Mouse (Mus musculus): Measurements from ENCODE around the gene Fchsd2. TPM values are rescaled to one million over a fixed set of nuclear protein-coding genes. Genes with fewer than 3 reads are reported as not detected.

Gene Fchsd2
- polyA plus RNA-seq, 1 experiment from 2014 or later: 28.5 TPM

DNA sequence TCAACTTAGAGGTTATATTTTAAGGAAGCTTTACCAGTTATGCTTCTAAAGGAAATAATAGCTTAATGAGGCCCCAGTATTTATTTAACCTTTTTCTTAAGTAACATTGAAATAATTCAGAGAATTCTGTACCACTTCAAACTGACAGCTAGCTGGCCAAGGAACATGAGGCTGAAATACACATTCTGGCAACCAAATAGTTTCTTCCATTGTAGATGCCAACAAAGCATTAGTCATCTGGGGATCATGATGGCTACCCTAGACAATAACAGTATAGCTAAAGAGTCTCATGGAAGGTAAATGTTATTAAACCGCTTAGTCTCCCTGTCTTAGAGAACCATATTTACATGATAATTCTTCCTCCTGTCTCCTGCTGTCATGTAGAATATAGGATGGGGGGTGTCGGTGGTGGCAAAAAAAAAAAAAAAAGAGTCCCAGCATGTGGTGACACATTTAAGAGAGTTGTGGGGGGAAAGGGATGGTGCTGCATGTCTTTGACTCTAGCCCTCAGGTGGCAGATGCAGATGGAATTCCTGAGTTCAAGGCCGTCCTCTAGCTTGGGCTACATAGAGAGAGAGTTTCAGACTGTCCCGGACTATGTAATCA is 169.4 kb downstream of the Fchsd2 start:
- Histone ChIP-seq H3K9ac (ENCODE audit: low read length) (no peak overlapping the region), H3K36me3 (ENCODE audit: control insufficient read depth, insufficient read depth, low read length) (no peaks in the 10 kb centered on the region), H3K4me1 (ENCODE audit: control insufficient read depth, insufficient read depth, low read length) (no peaks in the 10 kb centered on the region), H3K4me3 (ENCODE audit: low read depth, low read length) (no peak overlapping the region), H3K9me3 (ENCODE audit: control insufficient read depth, low read length) (no peaks in the 10 kb centered on the region), H3K4me2 (ENCODE audit: low read depth) (no peak overlapping the region), H3K27me3 (ENCODE audit: control insufficient read depth, insufficient read depth, low read length) (no peaks in the 10 kb centered on the region), H3K27ac (ENCODE audit: low read depth, low read length) (no peak overlapping the region)
- 80% methylated on average over 4 of the region's 4 CpGs for WGBS
- DNase-seq (ENCODE audit: low spot score) (no peak), ATAC-seq (ENCODE audit: insufficient read depth, low FRiP score, low TSS enrichment) (no peak)

DNA sequence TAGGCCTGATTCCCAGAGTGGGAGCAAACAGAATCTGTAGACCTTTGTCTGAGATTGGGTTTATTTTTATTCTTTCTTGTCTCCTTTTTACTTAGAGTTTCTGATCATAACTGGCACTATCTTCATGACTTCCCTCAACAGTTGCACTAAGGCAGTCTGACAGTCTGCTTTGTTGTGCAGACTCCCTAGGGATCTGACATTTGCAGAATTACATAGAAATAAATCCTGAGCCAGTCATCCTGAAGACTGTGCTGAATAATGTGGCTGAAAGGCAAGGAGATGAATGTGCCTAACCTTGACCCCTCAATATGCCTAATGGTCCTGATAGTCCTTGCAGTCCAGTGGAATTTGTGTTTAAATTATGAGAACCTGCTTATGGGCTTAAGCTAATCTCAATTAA is 170.8 kb downstream of the Fchsd2 start:
- Histone ChIP-seq H3K9ac (ENCODE audit: low read length) (no peak overlapping the region), H3K27ac (ENCODE audit: low read depth, low read length) (no peak overlapping the region), H3K4me2 (ENCODE audit: low read depth) (no peak overlapping the region), H3K4me3 (ENCODE audit: low read depth, low read length) (no peak overlapping the region), H3K36me3 (ENCODE audit: control insufficient read depth, insufficient read depth, low read length) (no peaks in the 10 kb centered on the region), H3K27me3 (ENCODE audit: control insufficient read depth, insufficient read depth, low read length) (no peaks in the 10 kb centered on the region), H3K4me1 (ENCODE audit: control insufficient read depth, insufficient read depth, low read length) (no peaks in the 10 kb centered on the region), H3K9me3 (ENCODE audit: control insufficient read depth, low read length) (no peaks in the 10 kb centered on the region)
- no peak for DNase-seq (ENCODE audit: low spot score)
- ATAC-seq (ENCODE audit: insufficient read depth, low FRiP score, low TSS enrichment): no peak

DNA sequence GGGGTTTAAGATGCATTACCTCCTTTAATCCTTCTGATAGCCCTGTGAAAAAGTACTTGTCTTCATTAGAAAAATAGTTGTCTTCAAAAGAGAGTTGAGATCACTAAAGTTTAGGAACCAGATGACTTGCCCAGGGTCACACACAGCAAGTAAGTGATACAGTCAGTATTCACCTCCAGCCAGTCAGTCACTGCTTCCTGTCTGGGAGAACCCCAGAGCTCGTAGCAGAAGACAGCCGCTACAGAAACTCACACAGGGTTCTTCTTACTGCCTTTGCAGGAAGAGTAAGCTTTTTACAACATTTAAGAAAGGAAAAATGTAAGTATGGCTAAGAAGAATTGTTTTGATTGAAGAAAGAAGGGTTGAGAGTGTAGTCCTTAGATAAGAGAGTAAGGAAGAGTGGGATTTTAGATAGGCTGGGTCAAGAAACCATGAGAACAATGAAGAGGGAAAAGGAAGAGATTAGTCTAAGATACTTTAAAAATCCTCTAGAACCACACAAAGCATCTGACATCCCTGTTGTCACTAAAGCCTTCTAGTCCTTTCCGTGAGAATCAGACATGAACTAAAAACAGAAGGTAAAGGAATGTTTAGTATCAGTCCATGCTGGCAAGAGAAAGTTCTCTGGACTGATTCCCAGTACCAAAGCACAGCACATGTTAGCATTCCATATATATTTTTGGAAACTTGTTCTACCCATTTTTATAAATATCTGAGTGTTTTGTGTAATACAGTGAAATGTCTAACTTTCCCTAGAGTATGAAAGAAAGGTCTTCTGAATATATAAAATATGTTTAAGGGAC is 175.0 kb downstream of the Fchsd2 start:
- ATAC-seq (ENCODE audit: insufficient read depth, low FRiP score, low TSS enrichment) (no peak), DNase-seq (ENCODE audit: low spot score) (no peak)
- Histone ChIP-seq H3K36me3 (ENCODE audit: control insufficient read depth, insufficient read depth, low read length) (peaks cover 2% of the 10 kb centered on the region; the same call in 1 of the 2 replicates), H3K4me2 (ENCODE audit: low read depth) (no peak overlapping the region), H3K27me3 (ENCODE audit: control insufficient read depth, insufficient read depth, low read length) (no peaks in the 10 kb centered on the region), H3K27ac (ENCODE audit: low read depth, low read length) (no peak overlapping the region), H3K4me3 (ENCODE audit: low read depth, low read length) (no peak overlapping the region), H3K9ac (ENCODE audit: low read length) (no peak overlapping the region), H3K4me1 (ENCODE audit: control insufficient read depth, insufficient read depth, low read length) (no peaks in the 10 kb centered on the region), H3K9me3 (ENCODE audit: control insufficient read depth, low read length) (no peaks in the 10 kb centered on the region)
- 82% methylated on average over 3 of the region's 3 CpGs for WGBS

DNA sequence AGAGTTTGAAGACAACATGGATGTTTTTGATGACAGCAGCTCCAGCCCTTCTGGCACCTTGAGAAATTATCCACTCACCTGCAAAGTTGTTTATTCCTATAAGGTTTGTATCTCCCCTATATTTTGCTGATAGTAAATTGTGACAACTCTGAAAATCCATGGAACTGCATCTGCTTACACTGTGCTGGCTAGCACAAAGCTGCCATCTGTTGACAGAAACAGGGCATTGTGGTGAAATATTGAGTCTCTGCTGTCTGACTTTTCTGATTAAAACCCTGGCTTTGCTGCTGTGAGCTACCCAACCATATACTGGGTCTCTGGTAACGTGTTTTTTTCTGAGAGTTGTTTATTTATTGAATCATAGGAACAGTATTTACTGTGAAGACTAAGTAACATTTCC is 178.9 kb downstream of the Fchsd2 start:
- DNase-seq (ENCODE audit: low spot score) (no peak), ATAC-seq (ENCODE audit: insufficient read depth, low FRiP score, low TSS enrichment) (no peak)
- 93% methylated on average over 1 of the region's 1 CpGs for WGBS

DNA sequence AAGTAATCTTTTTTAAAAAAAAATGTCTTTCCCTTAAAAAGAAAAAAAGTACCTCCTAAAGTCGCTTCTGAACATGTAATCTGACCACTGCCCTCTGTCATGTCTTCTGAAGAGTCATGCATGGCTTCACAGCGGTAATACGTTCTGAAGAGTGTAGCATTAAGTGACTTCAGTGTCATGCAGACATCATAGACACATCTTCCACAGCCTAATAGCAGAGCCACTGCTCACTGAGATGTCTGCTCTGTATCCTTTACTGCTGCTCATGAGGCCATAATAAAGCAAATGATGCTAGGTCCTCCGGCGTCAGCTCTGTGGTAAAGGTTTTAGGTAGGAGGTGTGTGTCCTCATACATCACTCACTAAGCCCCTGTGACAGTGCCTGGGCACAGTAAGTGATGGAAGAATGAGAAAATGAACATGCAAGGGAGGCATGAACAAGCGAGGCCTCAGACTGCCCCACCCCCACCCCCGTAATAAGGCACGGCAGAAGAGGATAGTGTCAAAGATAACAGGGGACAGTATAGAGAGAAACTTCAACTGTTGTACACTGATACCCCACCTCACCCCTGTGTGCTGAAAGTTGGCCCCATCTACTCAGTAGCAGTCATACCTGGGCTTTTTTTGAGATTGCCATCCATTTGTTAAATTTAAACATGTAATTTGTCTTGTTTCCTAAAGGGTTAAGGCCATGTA is 179.9 kb downstream of the Fchsd2 start:
- no peak for DNase-seq (ENCODE audit: low spot score)
- H3K27me3 ChIP-seq (ENCODE audit: control insufficient read depth, insufficient read depth, low read length): no peaks in the 10 kb centered on the region
- no peaks in the 10 kb centered on the region for H3K4me1 ChIP-seq (ENCODE audit: control insufficient read depth, insufficient read depth, low read length)
- ATAC-seq (ENCODE audit: insufficient read depth, low FRiP score, low TSS enrichment): no peak
- H3K4me2 ChIP-seq (ENCODE audit: low read depth): no peak overlapping the region
- 93% methylated on average over 8 of the region's 8 CpGs for whole genome bisulfite sequencing
- no peaks in the 10 kb centered on the region for H3K9me3 ChIP-seq (ENCODE audit: control insufficient read depth, low read length)
- no peak overlapping the region for H3K4me3 ChIP-seq (ENCODE audit: low read depth, low read length)
- H3K36me3 ChIP-seq (ENCODE audit: control insufficient read depth, insufficient read depth, low read length): peaks cover 4% of the 10 kb centered on the region
- no peak overlapping the region for H3K27ac ChIP-seq (ENCODE audit: low read depth, low read length)
- no peak overlapping the region for H3K9ac ChIP-seq (ENCODE audit: low read length)

More for the DNA sequence above, 178.9 kb downstream of the Fchsd2 start:
- Histone ChIP-seq H3K4me2 (ENCODE audit: low read depth) (no peak overlapping the region), H3K27me3 (ENCODE audit: control insufficient read depth, insufficient read depth, low read length) (no peaks in the 10 kb centered on the region), H3K9ac (ENCODE audit: low read length) (no peak overlapping the region), H3K36me3 (ENCODE audit: control insufficient read depth, insufficient read depth, low read length) (peaks cover 4% of the 10 kb centered on the region), H3K27ac (ENCODE audit: low read depth, low read length) (no peak overlapping the region), H3K4me1 (ENCODE audit: control insufficient read depth, insufficient read depth, low read length) (no peaks in the 10 kb centered on the region), H3K9me3 (ENCODE audit: control insufficient read depth, low read length) (no peaks in the 10 kb centered on the region), H3K4me3 (ENCODE audit: low read depth, low read length) (no peak overlapping the region)

DNA sequence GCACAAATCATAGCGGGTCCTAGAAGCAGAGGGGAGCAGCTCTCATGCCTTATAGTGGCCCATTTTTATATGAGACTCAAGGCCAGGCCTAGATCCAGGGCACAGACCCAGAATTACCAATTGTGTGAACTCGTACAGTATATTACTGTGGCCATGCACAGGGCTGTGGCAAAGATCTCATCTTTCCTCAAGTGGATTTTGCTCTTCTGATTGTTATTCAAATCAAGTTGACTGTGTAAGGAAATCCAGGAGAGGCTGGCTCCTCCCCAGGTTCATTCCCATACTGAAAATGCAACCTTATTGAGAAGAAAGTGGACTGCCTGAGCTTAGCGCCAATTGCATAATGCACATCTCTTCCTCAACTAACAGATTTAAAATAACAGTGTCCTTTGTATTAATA is 190.1 kb downstream of the Fchsd2 start:
- Histone ChIP-seq H3K4me3 (ENCODE audit: low read depth, low read length) (no peak overlapping the region), H3K9me3 (ENCODE audit: control insufficient read depth, low read length) (no peaks in the 10 kb centered on the region), H3K27me3 (ENCODE audit: control insufficient read depth, insufficient read depth, low read length) (no peaks in the 10 kb centered on the region), H3K4me1 (ENCODE audit: control insufficient read depth, insufficient read depth, low read length) (no peaks in the 10 kb centered on the region), H3K9ac (ENCODE audit: low read length) (no peak overlapping the region), H3K27ac (ENCODE audit: low read depth, low read length) (no peak overlapping the region), H3K36me3 (ENCODE audit: control insufficient read depth, insufficient read depth, low read length) (peaks cover 9% of the 10 kb centered on the region), H3K4me2 (ENCODE audit: low read depth) (no peak overlapping the region)
- DNase-seq (ENCODE audit: low spot score) (no peak), ATAC-seq (ENCODE audit: insufficient read depth, low FRiP score, low TSS enrichment) (no peak)
- 92% methylated on average over 3 of the region's 3 CpGs for WGBS

DNA sequence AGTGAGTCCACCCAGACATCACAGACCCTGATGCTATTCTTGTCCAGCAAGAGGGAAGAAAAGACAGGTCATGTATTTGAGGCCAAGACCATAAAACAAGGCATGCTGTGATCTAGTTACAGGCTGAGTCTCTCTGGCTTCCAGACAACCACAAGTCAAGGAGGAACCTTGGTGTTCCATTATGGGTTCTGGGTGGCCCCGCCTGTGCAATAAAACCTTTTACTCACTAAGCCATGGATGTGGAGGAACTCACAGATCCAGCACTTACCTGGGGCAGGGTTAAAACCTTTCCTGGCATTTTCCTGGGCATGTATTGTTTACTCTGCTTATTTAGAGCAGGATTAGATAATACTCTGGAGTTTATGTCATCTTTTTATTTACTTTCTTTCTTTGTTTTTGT is 191.8 kb downstream of the Fchsd2 start:
- H3K27me3 ChIP-seq (ENCODE audit: control insufficient read depth, insufficient read depth, low read length): no peaks in the 10 kb centered on the region
- no peaks in the 10 kb centered on the region for H3K4me1 ChIP-seq (ENCODE audit: control insufficient read depth, insufficient read depth, low read length)
- 72% methylated on average over 1 of the region's 1 CpGs for WGBS
- H3K27ac ChIP-seq (ENCODE audit: low read depth, low read length): no peak overlapping the region
- ATAC-seq (ENCODE audit: insufficient read depth, low FRiP score, low TSS enrichment) (no peak), DNase-seq (ENCODE audit: low spot score) (no peak)
- no peak overlapping the region for H3K4me2 ChIP-seq (ENCODE audit: low read depth)
- H3K9ac ChIP-seq (ENCODE audit: low read length): no peak overlapping the region
- peaks cover 7% of the 10 kb centered on the region for H3K36me3 ChIP-seq (ENCODE audit: control insufficient read depth, insufficient read depth, low read length)
- H3K4me3 ChIP-seq (ENCODE audit: low read depth, low read length): no peak overlapping the region
- no peaks in the 10 kb centered on the region for H3K9me3 ChIP-seq (ENCODE audit: control insufficient read depth, low read length)

DNA sequence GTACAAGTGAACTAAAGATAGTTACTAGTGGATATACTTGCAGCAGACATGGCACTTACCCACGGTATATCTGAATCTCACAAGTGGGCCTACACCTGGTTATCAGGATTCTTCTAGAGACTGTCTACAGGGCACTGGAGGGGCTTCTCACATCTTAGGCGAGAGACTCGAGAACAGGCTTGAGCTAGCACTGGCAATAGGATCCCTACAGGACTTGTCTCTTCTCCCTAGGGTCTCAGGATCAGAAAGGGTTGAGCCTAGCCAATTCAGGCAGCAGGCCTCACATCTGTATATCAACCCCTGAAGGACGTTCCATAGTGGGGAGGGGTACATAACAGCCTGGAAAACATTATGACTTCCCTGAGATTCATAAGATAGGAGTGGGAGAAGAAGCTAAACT is 194.2 kb downstream of the Fchsd2 start:
- WGBS: 89% methylated on average over 4 of the region's 4 CpGs
- H3K4me1 ChIP-seq (ENCODE audit: control insufficient read depth, insufficient read depth, low read length): no peaks in the 10 kb centered on the region
- ATAC-seq (ENCODE audit: insufficient read depth, low FRiP score, low TSS enrichment): no peak
- H3K4me3 ChIP-seq (ENCODE audit: low read depth, low read length): no peak overlapping the region
- DNase-seq (ENCODE audit: low spot score): no peak
- H3K27me3 ChIP-seq (ENCODE audit: control insufficient read depth, insufficient read depth, low read length): no peaks in the 10 kb centered on the region
- H3K4me2 ChIP-seq (ENCODE audit: low read depth): no peak overlapping the region
- H3K9me3 ChIP-seq (ENCODE audit: control insufficient read depth, low read length): no peaks in the 10 kb centered on the region
- peaks cover 5% of the 10 kb centered on the region for H3K36me3 ChIP-seq (ENCODE audit: control insufficient read depth, insufficient read depth, low read length)
- no peak overlapping the region for H3K9ac ChIP-seq (ENCODE audit: low read length)
- no peak overlapping the region for H3K27ac ChIP-seq (ENCODE audit: low read depth, low read length)
